Mouse (Mus musculus): ENCODE results near the gene Klhl12.

DNA sequence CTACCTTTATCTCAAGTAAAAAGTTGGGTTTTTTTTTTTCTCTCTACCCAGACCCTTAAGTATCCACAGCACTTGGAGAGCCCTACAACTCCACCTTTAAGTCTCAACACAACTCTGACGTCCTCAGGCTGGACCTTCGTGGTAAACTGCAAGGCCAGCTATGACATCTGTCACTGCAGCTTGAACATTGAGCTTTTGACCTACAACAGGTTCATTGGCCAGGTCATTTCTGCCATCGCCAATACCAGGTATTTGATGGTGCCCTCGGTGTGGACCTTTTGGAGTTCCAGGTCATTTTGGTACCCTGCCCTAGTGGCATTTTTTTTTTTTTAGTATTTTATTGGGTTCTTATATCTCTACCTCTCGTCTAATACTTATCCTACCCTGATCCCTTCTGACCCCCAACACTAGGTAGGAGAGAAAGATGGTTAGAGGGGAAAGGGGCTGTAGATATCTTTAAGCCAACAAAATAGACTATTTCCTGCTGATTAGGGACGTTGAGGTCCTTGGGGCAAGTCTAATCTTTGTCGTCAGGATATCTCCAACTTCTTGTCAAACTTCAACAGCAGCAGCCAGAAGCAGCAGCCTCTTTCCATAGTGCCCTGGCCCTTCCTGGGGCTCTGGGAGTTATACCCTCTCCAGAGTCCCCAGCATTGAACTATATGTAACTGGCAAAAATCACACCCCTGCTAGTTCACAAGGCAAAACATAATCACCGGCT, 64.8 kb downstream of the Klhl12 start:
- TF ChIP-seq POLR2A (IDR thresholded peaks at IDR 0.05; ENCODE audit: borderline replicate concordance, control insufficient read depth, low read depth, low read length) (no peak), CTCF (IDR thresholded peaks at IDR 0.05; ENCODE audit: control insufficient read depth, insufficient read depth, low read length) (no peak)
